Mouse (Mus musculus): ENCODE measurements around the gene Arhgef40. TPM values are rescaled to one million over a fixed set of nuclear protein-coding genes. Genes with fewer than 3 reads are reported as not detected.

Arhgef40 gene
- polyA plus RNA-seq, 1 experiment from 2014 or later, result 154 TPM

DNA sequence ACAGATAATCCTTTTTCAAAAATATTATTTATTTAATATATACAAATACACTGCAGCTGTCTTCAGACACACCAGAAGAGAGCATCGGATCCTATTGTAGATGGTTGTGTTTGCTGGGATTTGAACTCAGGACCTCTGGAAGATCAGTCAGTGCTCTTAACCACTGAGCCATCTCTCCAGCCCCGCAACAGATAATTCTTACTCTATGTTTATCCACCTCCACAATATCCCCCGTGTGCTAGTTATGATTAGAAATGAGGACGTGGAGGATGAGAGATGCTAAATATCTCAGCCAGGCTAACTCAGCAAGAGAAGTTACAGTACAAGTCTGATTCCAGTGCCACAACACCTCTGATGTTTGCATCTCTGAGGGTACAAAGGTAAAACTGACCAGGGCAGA, 9.9 kb downstream of the Arhgef40 start:
- Histone ChIP-seq H3K4me2 (ENCODE audit: low read depth, severe bottlenecking) (no peak overlapping the region), H3K36me3 (ENCODE audit: control insufficient read depth, insufficient read depth, low read length) (peaks cover 45% of the 10 kb centered on the region), H3K27me3 (ENCODE audit: control insufficient read depth, insufficient read depth, low read length) (no peaks in the 10 kb centered on the region), H3K27ac (replicated peaks; ENCODE audit: low read depth, low read length) (no peak overlapping the region), H3K9me3 (ENCODE audit: control insufficient read depth, low read length) (no peaks in the 10 kb centered on the region), H3K9ac (ENCODE audit: low read length) (no peak overlapping the region), H3K4me3 (ENCODE audit: low read depth, low read length) (no peak overlapping the region), H3K4me1 (ENCODE audit: control insufficient read depth, insufficient read depth, low read length) (no peaks in the 10 kb centered on the region)
- 94% methylated on average over 4 of the region's 4 CpGs for WGBS
- ATAC-seq (ENCODE audit: insufficient number of reproducible peaks, low FRiP score, low TSS enrichment, low read depth) (no peak), DNase-seq (ENCODE audit: low spot score) (no peak)

DNA sequence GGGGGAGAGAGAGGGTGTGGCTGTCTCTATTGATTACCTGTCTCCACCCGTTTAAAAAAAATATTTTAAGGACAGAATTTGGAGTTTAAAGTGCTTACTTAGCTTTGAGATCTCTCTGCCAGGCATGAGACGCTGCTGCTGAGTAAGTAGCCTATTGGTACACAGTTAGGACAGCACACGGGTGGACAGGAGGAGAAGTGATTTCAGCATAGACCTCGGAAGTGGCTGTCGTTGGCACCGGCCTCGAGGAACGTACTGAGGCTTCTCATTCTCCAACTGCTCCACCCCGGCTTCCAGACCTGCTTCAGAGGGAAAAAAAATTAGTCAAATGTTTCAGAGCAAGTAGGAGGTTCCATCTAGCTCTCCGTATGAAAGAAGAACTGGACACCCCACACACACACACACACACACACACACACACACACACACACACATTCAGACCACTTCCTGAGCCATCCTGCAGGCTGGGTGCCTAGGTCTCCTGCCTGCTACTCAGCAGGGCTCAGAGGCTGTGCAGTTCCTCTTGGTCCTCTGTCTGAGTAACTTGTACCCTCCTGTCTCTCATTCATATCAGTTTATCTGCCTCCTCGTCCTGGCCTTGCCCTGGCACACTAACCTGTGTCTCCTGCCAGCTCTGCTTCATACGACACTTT, 10.8 kb downstream of the Arhgef40 start:
- Histone ChIP-seq H3K4me1 (ENCODE audit: control insufficient read depth, insufficient read depth, low read length) (no peaks in the 10 kb centered on the region), H3K9me3 (ENCODE audit: control insufficient read depth, low read length) (no peaks in the 10 kb centered on the region), H3K36me3 (ENCODE audit: control insufficient read depth, insufficient read depth, low read length) (peaks cover 44% of the 10 kb centered on the region), H3K4me3 (ENCODE audit: low read depth, low read length) (no peak overlapping the region), H3K4me2 (ENCODE audit: low read depth, severe bottlenecking) (no peak overlapping the region), H3K27ac (replicated peaks; ENCODE audit: low read depth, low read length) (no peak overlapping the region), H3K9ac (ENCODE audit: low read length) (no peak overlapping the region), H3K27me3 (ENCODE audit: control insufficient read depth, insufficient read depth, low read length) (no peaks in the 10 kb centered on the region)
- WGBS, result 85% methylated on average over 12 of the region's 12 CpGs
- DNase-seq (ENCODE audit: low spot score) (no peak), ATAC-seq (ENCODE audit: insufficient number of reproducible peaks, low FRiP score, low TSS enrichment, low read depth) (no peak)

DNA sequence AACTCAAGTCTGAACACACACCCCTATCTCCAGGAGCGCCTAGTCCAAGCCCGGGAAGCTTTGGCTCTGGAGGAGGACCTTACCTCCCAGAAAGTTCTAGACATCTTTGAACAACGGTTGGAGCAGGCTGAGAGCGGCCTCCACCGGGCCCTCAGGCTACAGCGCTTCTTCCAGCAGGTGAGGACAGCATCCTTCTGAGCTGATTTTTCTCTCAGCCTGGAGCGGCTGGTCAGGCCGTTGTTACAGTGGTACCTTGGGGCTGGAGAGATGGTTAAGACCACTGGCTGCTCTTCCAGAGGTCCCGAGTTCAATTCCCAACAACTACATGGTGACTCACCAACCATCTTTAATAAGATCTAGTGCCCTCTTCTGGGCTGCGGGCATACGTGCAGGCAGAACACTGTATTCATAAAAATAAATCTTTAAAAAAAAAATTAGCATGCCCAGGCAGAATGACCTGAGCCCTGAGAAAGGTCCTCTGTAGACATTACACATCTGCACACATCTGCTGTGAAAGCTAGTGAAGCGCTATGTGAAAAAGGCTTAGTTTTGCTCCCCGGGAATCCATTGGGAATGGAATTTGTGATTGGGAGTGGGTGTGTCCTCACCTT, 11.8 kb downstream of the Arhgef40 start:
- H3K9me3 ChIP-seq (ENCODE audit: control insufficient read depth, low read length), result no peaks in the 10 kb centered on the region
- H3K27me3 ChIP-seq (ENCODE audit: control insufficient read depth, insufficient read depth, low read length), result no peaks in the 10 kb centered on the region
- no peak overlapping the region for H3K4me3 ChIP-seq (ENCODE audit: low read depth, low read length)
- no peak overlapping the region for H3K9ac ChIP-seq (ENCODE audit: low read length)
- 87% methylated on average over 13 of the region's 13 CpGs for WGBS
- no peak overlapping the region for H3K4me2 ChIP-seq (ENCODE audit: low read depth, severe bottlenecking)
- DNase-seq (ENCODE audit: low spot score) (no peak), ATAC-seq (ENCODE audit: insufficient number of reproducible peaks, low FRiP score, low TSS enrichment, low read depth) (no peak)
- peaks cover 38% of the 10 kb centered on the region for H3K36me3 ChIP-seq (ENCODE audit: control insufficient read depth, insufficient read depth, low read length)
- no peak overlapping the region for H3K27ac ChIP-seq (replicated peaks; ENCODE audit: low read depth, low read length)
- H3K4me1 ChIP-seq (ENCODE audit: control insufficient read depth, insufficient read depth, low read length), result no peaks in the 10 kb centered on the region

DNA sequence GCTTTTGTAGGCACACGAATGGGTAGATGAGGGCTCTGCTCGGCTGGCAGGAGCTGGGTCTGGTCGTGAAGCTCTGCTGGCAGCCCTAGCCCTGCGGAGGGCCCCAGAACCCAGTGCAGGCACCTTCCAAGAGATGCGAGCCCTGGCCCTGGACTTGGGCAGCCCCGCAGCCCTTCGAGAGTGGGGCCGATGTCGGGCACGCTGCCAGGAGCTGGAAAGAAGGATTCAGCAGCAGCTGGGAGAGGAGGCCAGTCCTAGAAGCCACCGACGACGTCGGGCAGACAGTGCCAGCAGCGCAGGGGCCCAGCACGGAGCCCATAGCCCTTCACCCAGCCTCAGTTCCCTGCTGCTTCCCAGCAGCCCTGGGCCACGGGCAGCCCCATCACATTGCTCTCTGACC, 12.3 kb downstream of the Arhgef40 start:
- H3K27me3 ChIP-seq (ENCODE audit: control insufficient read depth, insufficient read depth, low read length), result no peaks in the 10 kb centered on the region
- H3K36me3 ChIP-seq (ENCODE audit: control insufficient read depth, insufficient read depth, low read length), result peaks cover 33% of the 10 kb centered on the region
- no peak overlapping the region for H3K4me3 ChIP-seq (ENCODE audit: low read depth, low read length)
- no peaks in the 10 kb centered on the region for H3K4me1 ChIP-seq (ENCODE audit: control insufficient read depth, insufficient read depth, low read length)
- ATAC-seq (ENCODE audit: insufficient number of reproducible peaks, low FRiP score, low TSS enrichment, low read depth) (no peak), DNase-seq (ENCODE audit: low spot score) (no peak)
- H3K9me3 ChIP-seq (ENCODE audit: control insufficient read depth, low read length), result no peaks in the 10 kb centered on the region
- no peak overlapping the region for H3K27ac ChIP-seq (replicated peaks; ENCODE audit: low read depth, low read length)
- no peak overlapping the region for H3K9ac ChIP-seq (ENCODE audit: low read length)
- H3K4me2 ChIP-seq (ENCODE audit: low read depth, severe bottlenecking), result no peak overlapping the region
- WGBS, result 79% methylated on average over 17 of the region's 17 CpGs

DNA sequence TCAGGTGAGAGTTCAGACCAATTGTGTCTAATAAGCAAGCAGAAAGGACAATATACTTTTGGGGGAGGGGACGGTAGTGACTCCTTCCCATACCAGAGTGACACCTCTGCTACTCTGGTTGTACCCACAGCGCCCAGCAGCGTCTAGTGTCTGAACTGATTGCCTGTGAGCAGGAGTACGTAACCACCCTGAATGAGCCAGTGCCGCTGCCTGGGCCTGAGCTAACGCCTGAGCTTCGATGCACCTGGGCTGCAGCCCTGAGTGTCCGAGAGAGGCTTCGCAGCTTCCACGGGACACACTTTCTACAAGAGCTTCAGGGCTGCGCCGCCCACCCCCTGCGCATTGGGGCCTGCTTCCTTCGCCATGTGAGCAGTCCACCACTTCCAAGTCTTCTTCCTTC, 13.0 kb downstream of the Arhgef40 start:
- DNase-seq (ENCODE audit: low spot score) (no peak), ATAC-seq (ENCODE audit: insufficient number of reproducible peaks, low FRiP score, low TSS enrichment, low read depth) (no peak)
- Histone ChIP-seq H3K27ac (replicated peaks; ENCODE audit: low read depth, low read length) (no peak overlapping the region), H3K4me1 (ENCODE audit: control insufficient read depth, insufficient read depth, low read length) (no peaks in the 10 kb centered on the region), H3K36me3 (ENCODE audit: control insufficient read depth, insufficient read depth, low read length) (peaks cover 29% of the 10 kb centered on the region), H3K9ac (ENCODE audit: low read length) (no peak overlapping the region), H3K27me3 (ENCODE audit: control insufficient read depth, insufficient read depth, low read length) (no peaks in the 10 kb centered on the region), H3K9me3 (ENCODE audit: control insufficient read depth, low read length) (no peaks in the 10 kb centered on the region), H3K4me3 (ENCODE audit: low read depth, low read length) (no peak overlapping the region), H3K4me2 (ENCODE audit: low read depth, severe bottlenecking) (no peak overlapping the region)
- WGBS, result 88% methylated on average over 14 of the region's 14 CpGs

DNA sequence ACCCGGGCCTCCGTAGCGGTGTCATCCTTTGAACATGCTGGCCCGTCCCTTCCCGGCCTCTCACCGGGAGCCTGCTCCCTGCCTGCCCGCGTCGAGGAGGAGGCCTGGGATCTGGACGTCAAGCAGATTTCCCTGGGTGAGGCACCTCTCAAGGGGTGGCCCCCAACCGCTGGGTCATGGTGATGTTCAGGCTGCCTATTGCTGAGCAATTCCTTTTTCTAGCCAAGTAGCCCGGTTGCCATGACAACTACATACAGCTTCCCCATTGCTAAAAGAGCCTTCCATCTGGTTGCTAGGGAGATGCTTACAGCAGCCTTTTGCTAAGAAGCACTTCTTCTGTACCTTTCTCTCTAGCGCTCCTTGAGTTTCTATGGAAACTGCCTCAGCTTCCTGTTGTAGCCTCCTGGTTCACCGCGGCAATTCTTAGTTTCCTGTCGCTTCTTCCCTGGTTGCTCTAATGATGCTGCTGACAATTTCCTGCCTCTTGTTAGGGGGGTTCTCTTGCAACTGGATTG, 19.5 kb downstream of the Arhgef40 start:
- Histone ChIP-seq H3K9ac (ENCODE audit: low read length) (no peak overlapping the region; the same call in 1 of the 2 replicates), H3K27me3 (ENCODE audit: control insufficient read depth, insufficient read depth, low read length) (no peaks in the 10 kb centered on the region), H3K4me3 (ENCODE audit: low read depth, low read length) (no peak overlapping the region), H3K9me3 (ENCODE audit: control insufficient read depth, low read length) (no peaks in the 10 kb centered on the region), H3K27ac (replicated peaks; ENCODE audit: low read depth, low read length) (no peak overlapping the region; the same call in 1 of the 2 replicates), H3K36me3 (ENCODE audit: control insufficient read depth, insufficient read depth, low read length) (peaks cover 34% of the 10 kb centered on the region), H3K4me1 (ENCODE audit: control insufficient read depth, insufficient read depth, low read length) (peaks cover 4% of the 10 kb centered on the region), H3K4me2 (ENCODE audit: low read depth, severe bottlenecking) (no peak overlapping the region)
- ATAC-seq (ENCODE audit: insufficient number of reproducible peaks, low FRiP score, low TSS enrichment, low read depth), result no peak
- WGBS, result 52% methylated on average over 16 of the region's 16 CpGs
- DNase-seq (ENCODE audit: low spot score), result no peak

DNA sequence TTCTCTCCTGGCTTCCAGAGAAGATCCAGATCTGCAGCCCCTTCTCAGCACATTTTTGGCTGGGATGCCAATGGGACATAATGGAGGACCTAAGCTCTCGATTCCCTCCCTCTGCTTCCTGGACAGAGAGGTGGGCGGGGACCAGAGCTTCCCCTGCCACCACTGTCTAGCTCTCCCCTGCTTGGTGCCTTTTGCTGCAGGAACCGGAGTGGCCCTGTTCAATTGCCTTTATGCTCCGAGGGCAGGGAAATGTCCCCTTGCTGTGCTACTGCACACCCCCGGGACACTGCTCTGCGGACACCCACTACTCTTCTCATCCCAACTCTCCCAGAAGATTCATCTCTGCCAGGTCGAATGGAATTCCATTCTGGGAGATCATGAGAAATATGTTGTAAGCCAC, 20.6 kb downstream of the Arhgef40 start:
- Histone ChIP-seq H3K4me1 (ENCODE audit: control insufficient read depth, insufficient read depth, low read length) (peaks cover 13% of the 10 kb centered on the region), H3K36me3 (ENCODE audit: control insufficient read depth, insufficient read depth, low read length) (peaks cover 30% of the 10 kb centered on the region), H3K27me3 (ENCODE audit: control insufficient read depth, insufficient read depth, low read length) (no peaks in the 10 kb centered on the region), H3K4me2 (ENCODE audit: low read depth, severe bottlenecking) (no peak overlapping the region), H3K27ac (replicated peaks; ENCODE audit: low read depth, low read length) (no peak overlapping the region), H3K9me3 (ENCODE audit: control insufficient read depth, low read length) (no peaks in the 10 kb centered on the region), H3K4me3 (ENCODE audit: low read depth, low read length) (no peak overlapping the region), H3K9ac (ENCODE audit: low read length) (no peak overlapping the region)
- ATAC-seq (ENCODE audit: insufficient number of reproducible peaks, low FRiP score, low TSS enrichment, low read depth) (no peak), DNase-seq (ENCODE audit: low spot score) (no peak)
- WGBS, result 77% methylated on average over 7 of the region's 7 CpGs

DNA sequence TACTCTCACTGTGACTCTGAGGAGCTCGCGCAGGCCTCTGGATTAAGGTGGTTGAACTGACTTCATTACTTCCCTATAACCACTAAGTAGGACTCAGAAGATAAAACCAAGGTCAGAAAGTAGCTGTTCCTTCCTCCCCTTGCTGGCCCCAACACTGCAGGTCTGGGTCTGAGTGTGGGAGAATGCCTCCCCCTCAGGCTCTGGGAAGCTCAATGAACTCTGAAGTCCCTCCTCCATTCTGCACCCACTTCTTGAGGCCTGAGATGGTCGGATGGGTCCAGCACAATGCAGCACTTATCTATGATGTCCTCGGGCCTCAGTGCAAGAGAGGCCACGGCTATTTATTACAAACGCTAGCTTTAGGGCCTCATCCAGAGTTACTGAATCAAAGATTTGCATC, 21.1 kb downstream of the Arhgef40 start:
- Histone ChIP-seq H3K4me3 (ENCODE audit: low read depth, low read length) (no peak overlapping the region), H3K9me3 (ENCODE audit: control insufficient read depth, low read length) (no peaks in the 10 kb centered on the region), H3K27ac (replicated peaks; ENCODE audit: low read depth, low read length) (no peak overlapping the region), H3K36me3 (ENCODE audit: control insufficient read depth, insufficient read depth, low read length) (peaks cover 30% of the 10 kb centered on the region), H3K4me1 (ENCODE audit: control insufficient read depth, insufficient read depth, low read length) (peaks cover 17% of the 10 kb centered on the region), H3K9ac (ENCODE audit: low read length) (no peak overlapping the region), H3K27me3 (ENCODE audit: control insufficient read depth, insufficient read depth, low read length) (no peaks in the 10 kb centered on the region), H3K4me2 (ENCODE audit: low read depth, severe bottlenecking) (no peak overlapping the region)
- 91% methylated on average over 6 of the region's 6 CpGs for WGBS
- DNase-seq (ENCODE audit: low spot score) (no peak), ATAC-seq (ENCODE audit: insufficient number of reproducible peaks, low FRiP score, low TSS enrichment, low read depth) (no peak)

Measured in limb, embryonic 11.5 days (tissue).